Mouse (Mus musculus): ENCODE data around the gene Rerg. TPM values are rescaled to one million over a fixed set of nuclear protein-coding genes. Genes with fewer than 3 reads are reported as not detected.

The Rerg gene
- polyA plus RNA-seq, 1 experiment from 2014 or later: 31.9 TPM

Other genes starting within 250 kb of the Rerg start
- 0.60 and 0.80 TPM in 2 replicates for gene Erp27, start 248.3 kb downstream of the Rerg start, polyA plus RNA-seq (2015; fragmentation: Nextera tagmentation; extraction: Ambion mirVana)
- not detected in 2 replicates for gene Pde6h, start 246.7 kb downstream of the Rerg start, polyA plus RNA-seq (2015; fragmentation: Nextera tagmentation; extraction: Ambion mirVana)
- 140 and 145 TPM in 2 replicates for gene Arhgdib, start 228.6 kb downstream of the Rerg start, polyA plus RNA-seq (2015; fragmentation: Nextera tagmentation; extraction: Ambion mirVana)
- gene Ptpro, start 81.8 kb upstream of the Rerg start, polyA plus RNA-seq (2015; fragmentation: Nextera tagmentation; extraction: Ambion mirVana): 2.6 and 3.0 TPM in 2 replicates